11 mouse cellular contexts compared by ENCODE assay signal in genomic region chr12:68584786-68585523, GRCm38 (mm10).
A peak's percentile ranks its signal among the peaks of the same experiment; 100 is the strongest.
DNase-seq lines count a peak whose midpoint lies in the region; ATAC-seq and TF ChIP-seq lines count a peak whose summit lies in the region.
"Had no signal": no experiment of that assay in that cellular context is flagged by ENCODE, and none has a peak within 500 bp of the region (broad histone marks: within the 10 kb centered on the region; RNA-seq: fewer than 3 reads in every experiment).

No protein-coding gene starts in this region.

- no peak for TF ChIP-seq EP300 in lung, postnatal 0 days (IDR thresholded peaks at IDR 0.05)

- H3K27ac ChIP-seq in forebrain, embryonic 11.5 days (ENCODE audit: low read depth, low read length) = no peak overlapping the region
- H3K27ac ChIP-seq in forebrain, embryonic 10.5 days = no peak overlapping the region
- no peak overlapping the region for H3K27ac ChIP-seq in lung, postnatal 0 days (ENCODE audit: low read length)
- peak overlapping the region; percentile 54 for H3K27ac ChIP-seq in heart, embryonic 12.5 days (ENCODE audit: poor library complexity, severe bottlenecking)
- H3K27ac ChIP-seq in midbrain, postnatal 0 days (ENCODE audit: low read depth, low read length) = no peak overlapping the region

- no peak overlapping the region for H3K9ac ChIP-seq in forebrain, embryonic 11.5 days (ENCODE audit: low read length)
- H3K9ac ChIP-seq in lung, postnatal 0 days (replicated peaks; ENCODE audit: low read depth) = no peak overlapping the region
- H3K9ac ChIP-seq in heart, embryonic 12.5 days = no peak overlapping the region
- H3K9ac ChIP-seq in midbrain, postnatal 0 days (replicated peaks; ENCODE audit: low read length, poor library complexity, severe bottlenecking) = no peak overlapping the region

- H3K9me3 ChIP-seq in forebrain, embryonic 11.5 days (ENCODE audit: control insufficient read depth, low read length) = no peaks in the 10 kb centered on the region
- no peaks in the 10 kb centered on the region for H3K9me3 ChIP-seq in forebrain, embryonic 10.5 days
- no peaks in the 10 kb centered on the region for H3K9me3 ChIP-seq in lung, postnatal 0 days (ENCODE audit: low read length)
- no peaks in the 10 kb centered on the region for H3K9me3 ChIP-seq in heart, embryonic 12.5 days (replicated peaks)
- H3K9me3 ChIP-seq in midbrain, postnatal 0 days (ENCODE audit: low read length) = no peaks in the 10 kb centered on the region

- H3K4me2 ChIP-seq in forebrain, embryonic 11.5 days (ENCODE audit: low read depth, low read length, severe bottlenecking) = no peak overlapping the region
- H3K4me2 ChIP-seq in lung, postnatal 0 days (replicated peaks; ENCODE audit: low read depth, low read length) = no peak overlapping the region
- H3K4me2 ChIP-seq in heart, embryonic 12.5 days = no peak overlapping the region
- H3K4me2 ChIP-seq in midbrain, postnatal 0 days (ENCODE audit: low read depth, low read length, poor library complexity, severe bottlenecking) = no peak overlapping the region

- no peak for TF ChIP-seq CTCF in lung, postnatal 0 days (IDR thresholded peaks at IDR 0.05)
- no peak for TF ChIP-seq CTCF in midbrain, postnatal 0 days (IDR thresholded peaks at IDR 0.05)

- H3K36me3 ChIP-seq in forebrain, embryonic 11.5 days (ENCODE audit: control insufficient read depth, insufficient read depth, low read length) = no peaks in the 10 kb centered on the region
- H3K36me3 ChIP-seq in forebrain, embryonic 10.5 days (replicated peaks) = no peaks in the 10 kb centered on the region
- no peaks in the 10 kb centered on the region for H3K36me3 ChIP-seq in lung, postnatal 0 days (ENCODE audit: insufficient read depth, low read length)
- no peaks in the 10 kb centered on the region for H3K36me3 ChIP-seq in heart, embryonic 12.5 days
- H3K36me3 ChIP-seq in midbrain, postnatal 0 days (ENCODE audit: insufficient read depth, low read length) = no peaks in the 10 kb centered on the region

- no peak for DNase-seq in forebrain, embryonic 11.5 days (ENCODE audit: low spot score)
- no peak for DNase-seq in forebrain, embryonic 10.5 days (ENCODE audit: extremely low spot score, low spot score)
- peak; percentile 17 for DNase-seq in lung, postnatal 0 days (ENCODE audit: low spot score)
- no peak for DNase-seq in lung, adult 18-20 months
- DNase-seq in lung, postnatal 36 days = peak; percentile 12
- DNase-seq in midbrain, postnatal 0 days (ENCODE audit: low spot score) = no peak
- DNase-seq: cerebellum, adult 18-20 months; kidney, adult 11 months; liver had no signal

- peak; percentile 80 for ATAC-seq in forebrain, embryonic 11.5 days (replicated peaks; ENCODE audit: low FRiP score)
- peak; percentile 25; the same call in 1 of the 2 replicates for ATAC-seq in lung, postnatal 0 days
- ATAC-seq in heart, embryonic 12.5 days (ENCODE audit: insufficient number of reproducible peaks, low FRiP score) = peak; percentile 51; the same call in 1 of the 2 replicates
- no peak for ATAC-seq in megakaryocyte progenitor cell, adult 5-6 weeks (replicated peaks; ENCODE audit: poor library complexity)
- no peak for ATAC-seq in midbrain, postnatal 0 days (ENCODE audit: low FRiP score)

- WGBS in forebrain, embryonic 11.5 days = 31% methylated on average over 6 of the region's 6 CpGs
- WGBS in forebrain, embryonic 10.5 days = 61% methylated on average over 6 of the region's 6 CpGs
- WGBS in lung, postnatal 0 days = 21% methylated on average over 6 of the region's 6 CpGs
- WGBS in heart, embryonic 12.5 days = 24% methylated on average over 6 of the region's 6 CpGs
- 46% methylated on average over 6 of the region's 6 CpGs for WGBS in midbrain, postnatal 0 days

- no peak overlapping the region for H3K4me3 ChIP-seq in forebrain, embryonic 11.5 days (ENCODE audit: low read depth, low read length)
- H3K4me3 ChIP-seq in forebrain, embryonic 10.5 days = no peak overlapping the region
- H3K4me3 ChIP-seq in lung, postnatal 0 days (ENCODE audit: low read depth, low read length) = no peak overlapping the region
- H3K4me3 ChIP-seq in heart, embryonic 12.5 days = no peak overlapping the region
- no peak overlapping the region for H3K4me3 ChIP-seq in midbrain, postnatal 0 days (ENCODE audit: low read depth, low read length)

- peaks cover 1% of the 10 kb centered on the region; the same call in 1 of the 2 replicates for H3K4me1 ChIP-seq in forebrain, embryonic 11.5 days (replicated peaks; ENCODE audit: control insufficient read depth, insufficient read depth, low read length)
- peaks cover 20% of the 10 kb centered on the region for H3K4me1 ChIP-seq in forebrain, embryonic 10.5 days
- H3K4me1 ChIP-seq in lung, postnatal 0 days (ENCODE audit: insufficient read depth, low read depth, low read length) = no peaks in the 10 kb centered on the region
- peaks cover 14% of the 10 kb centered on the region for H3K4me1 ChIP-seq in heart, embryonic 12.5 days (replicated peaks)
- no peaks in the 10 kb centered on the region for H3K4me1 ChIP-seq in midbrain, postnatal 0 days (ENCODE audit: insufficient read depth, low read length)

- H3K27me3 ChIP-seq in forebrain, embryonic 11.5 days (ENCODE audit: control insufficient read depth, insufficient read depth, low read length) = no peaks in the 10 kb centered on the region
- H3K27me3 ChIP-seq in forebrain, embryonic 10.5 days (ENCODE audit: poor library complexity, severe bottlenecking) = no peaks in the 10 kb centered on the region
- no peaks in the 10 kb centered on the region for H3K27me3 ChIP-seq in lung, postnatal 0 days (replicated peaks; ENCODE audit: insufficient read depth, low read length)
- no peaks in the 10 kb centered on the region for H3K27me3 ChIP-seq in heart, embryonic 12.5 days (replicated peaks)
- no peaks in the 10 kb centered on the region for H3K27me3 ChIP-seq in midbrain, postnatal 0 days (ENCODE audit: insufficient read depth, low read length)

Comparison
In these comparisons a context has a peak if more than half of its experiments do, and no peak if none do; other contexts are left out.
1. DNase-seq: peak in lung, postnatal 0 days (single experiment) and lung, postnatal 36 days (single experiment); none in forebrain, embryonic 11.5 days (single experiment), forebrain, embryonic 10.5 days (single experiment), lung, adult 18-20 months (0 of 2) and midbrain, postnatal 0 days (single experiment).
2. ATAC-seq: peak in forebrain, embryonic 11.5 days (single experiment), lung, postnatal 0 days (single experiment) and heart, embryonic 12.5 days (single experiment); none in megakaryocyte progenitor cell, adult 5-6 weeks (single experiment) and midbrain, postnatal 0 days (single experiment).